Mouse (Mus musculus): ENCODE measurements at regions not wholly inside any gene's neighbourhood (a gene's known extent, or its start where the extent isn't known, plus 50 kb on each side); places are given as distances from the start of the nearest gene placed in this dataset.

DNA sequence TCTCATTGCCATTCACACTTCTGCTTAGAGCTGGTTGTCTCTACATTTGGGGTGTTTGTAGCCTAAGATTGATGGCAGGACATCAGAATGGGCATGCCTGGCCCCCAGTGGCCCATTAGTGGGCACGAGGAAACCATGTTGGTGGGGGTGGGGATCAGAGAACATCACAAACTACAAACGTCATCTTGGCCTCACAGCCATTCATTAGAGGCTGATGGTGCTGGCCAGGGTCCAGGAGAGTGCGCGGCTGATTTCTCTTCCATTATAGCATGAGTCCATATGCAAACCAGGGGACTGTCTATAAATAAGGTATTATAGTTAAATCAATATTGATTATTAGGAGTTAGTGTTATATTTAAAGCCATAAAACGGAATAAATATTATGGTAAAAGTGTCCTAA is 67.9 kb downstream of the 3100002H09Rik start:
- H3K9ac ChIP-seq (replicated peaks; ENCODE audit: low read depth, low read length), result no peak overlapping the region
- H3K27me3 ChIP-seq (ENCODE audit: control insufficient read depth, insufficient read depth, low read length), result no peaks in the 10 kb centered on the region
- H3K27ac ChIP-seq (ENCODE audit: low read length), result no peak overlapping the region
- no peak for ATAC-seq (ENCODE audit: insufficient number of reproducible peaks, insufficient read depth, low FRiP score, low read depth)
- WGBS, result 61% methylated on average over 5 of the region's 5 CpGs
- H3K4me3 ChIP-seq (ENCODE audit: low read depth, low read length), result no peak overlapping the region
- no peaks in the 10 kb centered on the region for H3K9me3 ChIP-seq (ENCODE audit: control insufficient read depth, low read depth, low read length)
- H3K4me1 ChIP-seq (ENCODE audit: control insufficient read depth, insufficient read depth, low read length), result no peaks in the 10 kb centered on the region
- no peak overlapping the region for H3K4me2 ChIP-seq (replicated peaks; ENCODE audit: low read depth, low read length)
- H3K36me3 ChIP-seq (ENCODE audit: control insufficient read depth, insufficient read depth, low read length), result no peaks in the 10 kb centered on the region

DNA sequence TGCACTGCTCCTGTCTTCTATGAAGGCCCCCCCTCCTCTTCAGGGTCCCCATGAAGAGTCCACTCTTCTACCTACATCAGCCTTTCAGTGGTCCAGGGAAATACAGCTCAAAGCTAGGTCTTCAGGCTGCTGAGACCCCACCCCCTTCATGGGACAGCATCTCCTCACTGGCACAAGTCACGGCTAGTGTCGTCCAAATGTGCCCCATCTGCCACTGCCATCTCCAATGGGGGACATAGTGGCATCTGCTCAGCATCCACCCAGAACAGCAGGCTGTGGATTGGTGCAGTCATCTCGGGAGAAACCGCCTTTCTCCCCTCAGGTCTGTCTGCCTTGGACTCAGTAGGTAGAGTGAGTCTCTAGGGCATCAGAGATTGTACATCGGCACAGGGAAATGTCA is 72.1 kb downstream of the 3100002H09Rik start:
- H3K36me3 ChIP-seq (ENCODE audit: control insufficient read depth, insufficient read depth, low read length), result no peaks in the 10 kb centered on the region
- H3K9me3 ChIP-seq (ENCODE audit: control insufficient read depth, low read depth, low read length), result no peaks in the 10 kb centered on the region
- H3K4me3 ChIP-seq (ENCODE audit: low read depth, low read length), result no peak overlapping the region
- no peak for ATAC-seq (ENCODE audit: insufficient number of reproducible peaks, insufficient read depth, low FRiP score, low read depth)
- no peak overlapping the region for H3K27ac ChIP-seq (ENCODE audit: low read length)
- no peak overlapping the region for H3K4me2 ChIP-seq (replicated peaks; ENCODE audit: low read depth, low read length)
- no peaks in the 10 kb centered on the region for H3K4me1 ChIP-seq (ENCODE audit: control insufficient read depth, insufficient read depth, low read length)
- H3K27me3 ChIP-seq (ENCODE audit: control insufficient read depth, insufficient read depth, low read length), result no peaks in the 10 kb centered on the region
- no peak overlapping the region for H3K9ac ChIP-seq (replicated peaks; ENCODE audit: low read depth, low read length)
- WGBS, result 86% methylated on average over 5 of the region's 5 CpGs

DNA sequence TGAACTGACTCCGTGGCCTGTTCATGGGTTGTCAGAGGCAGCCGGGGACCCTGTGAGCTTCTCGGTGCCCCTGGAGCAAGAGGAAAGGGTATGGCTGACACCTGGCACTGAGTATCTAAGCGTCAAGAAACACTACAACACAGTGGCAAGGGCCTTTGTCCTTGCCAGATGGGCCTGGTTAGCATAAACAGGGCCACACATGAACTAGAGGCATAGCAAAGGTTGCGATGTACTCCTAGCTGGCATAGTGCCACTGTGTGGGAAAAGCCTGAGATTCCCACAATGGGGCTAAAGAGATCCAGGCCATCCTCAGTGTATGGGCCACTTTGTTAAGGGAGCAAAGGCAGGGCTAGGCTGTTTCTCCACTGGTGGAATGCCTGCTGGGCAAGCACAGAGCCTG is 72.9 kb downstream of the 3100002H09Rik start:
- H3K4me3 ChIP-seq (ENCODE audit: low read depth, low read length), result no peak overlapping the region
- H3K36me3 ChIP-seq (ENCODE audit: control insufficient read depth, insufficient read depth, low read length), result no peaks in the 10 kb centered on the region
- H3K4me1 ChIP-seq (ENCODE audit: control insufficient read depth, insufficient read depth, low read length), result no peaks in the 10 kb centered on the region
- no peaks in the 10 kb centered on the region for H3K9me3 ChIP-seq (ENCODE audit: control insufficient read depth, low read depth, low read length)
- no peak overlapping the region for H3K4me2 ChIP-seq (replicated peaks; ENCODE audit: low read depth, low read length)
- ATAC-seq (ENCODE audit: insufficient number of reproducible peaks, insufficient read depth, low FRiP score, low read depth), result no peak
- no peak overlapping the region for H3K27ac ChIP-seq (ENCODE audit: low read length)
- no peaks in the 10 kb centered on the region for H3K27me3 ChIP-seq (ENCODE audit: control insufficient read depth, insufficient read depth, low read length)
- no peak overlapping the region for H3K9ac ChIP-seq (replicated peaks; ENCODE audit: low read depth, low read length)
- WGBS, result 80% methylated on average over 5 of the region's 5 CpGs

DNA sequence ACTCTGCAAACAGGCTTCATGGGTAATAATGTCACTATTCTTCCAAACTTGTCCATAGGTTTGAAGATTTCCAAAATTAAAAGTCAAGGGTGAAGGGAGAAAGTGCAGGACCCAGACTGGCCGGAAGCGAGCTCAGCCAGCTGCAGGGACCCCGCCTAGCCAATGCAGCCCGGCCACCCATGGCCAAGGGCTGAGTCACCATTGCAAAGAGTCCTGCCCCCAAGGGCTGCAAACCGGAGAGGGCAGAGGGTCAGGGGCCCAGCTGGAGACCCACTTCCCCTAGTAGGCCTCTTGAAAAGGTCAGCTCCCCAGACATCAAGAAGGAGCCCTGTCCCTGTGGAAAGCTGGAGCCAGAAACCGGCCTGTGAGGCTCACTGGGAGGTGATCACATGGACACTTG is 77.0 kb downstream of the 3100002H09Rik start:
- WGBS, result 65% methylated on average over 6 of the region's 6 CpGs
- H3K9ac ChIP-seq (replicated peaks; ENCODE audit: low read depth, low read length), result no peak overlapping the region
- no peak for ATAC-seq (ENCODE audit: insufficient number of reproducible peaks, insufficient read depth, low FRiP score, low read depth)
- no peak overlapping the region for H3K4me2 ChIP-seq (replicated peaks; ENCODE audit: low read depth, low read length)
- no peaks in the 10 kb centered on the region for H3K36me3 ChIP-seq (ENCODE audit: control insufficient read depth, insufficient read depth, low read length)
- no peak overlapping the region for H3K27ac ChIP-seq (ENCODE audit: low read length)
- H3K4me1 ChIP-seq (ENCODE audit: control insufficient read depth, insufficient read depth, low read length), result no peaks in the 10 kb centered on the region
- H3K4me3 ChIP-seq (ENCODE audit: low read depth, low read length), result no peak overlapping the region
- no peaks in the 10 kb centered on the region for H3K9me3 ChIP-seq (ENCODE audit: control insufficient read depth, low read depth, low read length)
- no peaks in the 10 kb centered on the region for H3K27me3 ChIP-seq (ENCODE audit: control insufficient read depth, insufficient read depth, low read length)

DNA sequence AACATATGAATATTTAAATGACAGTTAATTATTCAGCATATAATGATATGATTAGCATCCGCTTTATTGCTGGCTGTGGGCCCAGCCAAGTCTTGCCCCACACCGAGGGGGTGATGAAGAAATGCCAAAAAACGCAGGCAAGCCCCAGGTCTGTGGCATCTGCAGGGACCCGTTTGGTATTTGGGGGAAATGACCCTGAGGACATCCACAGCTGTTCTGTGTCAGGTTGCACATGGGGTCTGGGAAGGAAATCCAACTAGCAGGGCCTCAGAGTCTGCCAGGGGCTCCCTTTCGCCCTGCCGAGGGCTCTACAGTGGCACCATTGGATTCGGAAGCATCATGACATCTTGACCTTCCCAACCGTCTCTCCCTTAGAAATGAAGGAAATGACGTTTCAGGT is 80.0 kb downstream of the 3100002H09Rik start:
- 69% methylated on average over 9 of the region's 9 CpGs for WGBS
- Histone ChIP-seq H3K27me3 (ENCODE audit: control insufficient read depth, insufficient read depth, low read length) (no peaks in the 10 kb centered on the region), H3K9me3 (ENCODE audit: control insufficient read depth, low read depth, low read length) (no peaks in the 10 kb centered on the region), H3K4me3 (ENCODE audit: low read depth, low read length) (no peak overlapping the region), H3K4me1 (ENCODE audit: control insufficient read depth, insufficient read depth, low read length) (peaks cover 12% of the 10 kb centered on the region; the same call in 1 of the 2 replicates), H3K4me2 (replicated peaks; ENCODE audit: low read depth, low read length) (no peak overlapping the region), H3K36me3 (ENCODE audit: control insufficient read depth, insufficient read depth, low read length) (no peaks in the 10 kb centered on the region), H3K9ac (replicated peaks; ENCODE audit: low read depth, low read length) (no peak overlapping the region), H3K27ac (ENCODE audit: low read length) (no peak overlapping the region)
- ATAC-seq (ENCODE audit: insufficient number of reproducible peaks, insufficient read depth, low FRiP score, low read depth), result no peak

DNA sequence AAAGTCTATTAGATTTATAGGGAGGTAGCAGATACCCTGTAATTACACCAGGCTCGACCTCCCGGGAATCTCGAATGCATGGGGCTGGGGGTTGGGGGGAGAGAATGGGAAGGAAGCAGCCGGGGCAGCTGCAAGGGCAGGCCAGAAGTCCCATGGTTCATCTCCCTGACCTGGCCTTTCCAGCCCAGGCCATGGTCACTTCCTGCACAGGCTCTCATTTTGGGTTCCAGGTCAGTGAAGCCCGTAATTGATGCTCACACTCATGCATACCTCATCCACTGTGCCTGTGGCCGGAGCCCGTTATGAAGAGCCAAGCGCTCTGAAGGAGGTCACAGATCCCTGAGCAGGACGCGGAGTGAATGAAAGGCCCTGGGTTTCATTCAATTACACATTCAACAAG is 83.8 kb downstream of the 3100002H09Rik start:
- no peaks in the 10 kb centered on the region for H3K9me3 ChIP-seq (ENCODE audit: control insufficient read depth, low read depth, low read length)
- no peak overlapping the region for H3K27ac ChIP-seq (ENCODE audit: low read length)
- H3K9ac ChIP-seq (replicated peaks; ENCODE audit: low read depth, low read length), result no peak overlapping the region
- H3K27me3 ChIP-seq (ENCODE audit: control insufficient read depth, insufficient read depth, low read length), result 0 out of 2 replicates have a peak, but pooled peaks cover 3% of the 10 kb centered on the region
- H3K4me1 ChIP-seq (ENCODE audit: control insufficient read depth, insufficient read depth, low read length), result peaks cover 12% of the 10 kb centered on the region
- H3K36me3 ChIP-seq (ENCODE audit: control insufficient read depth, insufficient read depth, low read length), result no peaks in the 10 kb centered on the region
- H3K4me2 ChIP-seq (replicated peaks; ENCODE audit: low read depth, low read length), result no peak overlapping the region
- ATAC-seq (ENCODE audit: insufficient number of reproducible peaks, insufficient read depth, low FRiP score, low read depth), result no peak
- H3K4me3 ChIP-seq (ENCODE audit: low read depth, low read length), result no peak overlapping the region
- 32% methylated on average over 10 of the region's 10 CpGs for WGBS

DNA sequence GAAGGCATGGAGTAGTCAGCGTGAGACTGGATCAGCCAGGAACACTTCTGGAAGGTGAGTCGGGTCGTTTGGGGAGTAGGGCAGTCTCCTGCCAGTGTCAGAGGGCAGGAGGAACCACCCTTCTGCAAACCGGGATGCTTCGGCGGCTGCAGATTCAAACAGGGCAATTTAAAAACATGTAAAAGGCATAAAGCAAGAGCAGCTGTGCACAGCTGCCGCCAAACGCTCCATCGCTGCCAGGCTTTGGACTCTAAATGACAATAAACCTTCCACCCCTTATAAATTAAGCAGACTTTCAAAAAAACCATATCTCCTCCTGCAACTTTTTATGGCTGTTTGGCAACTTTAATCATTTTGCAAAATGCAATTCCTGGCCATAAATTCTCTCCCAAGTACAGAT is 84.2 kb downstream of the 3100002H09Rik start:
- Histone ChIP-seq H3K4me1 (ENCODE audit: control insufficient read depth, insufficient read depth, low read length) (peaks cover 12% of the 10 kb centered on the region), H3K4me3 (ENCODE audit: low read depth, low read length) (no peak overlapping the region), H3K27me3 (ENCODE audit: control insufficient read depth, insufficient read depth, low read length) (0 out of 2 replicates have a peak, but pooled peaks cover 3% of the 10 kb centered on the region), H3K9ac (replicated peaks; ENCODE audit: low read depth, low read length) (no peak overlapping the region), H3K9me3 (ENCODE audit: control insufficient read depth, low read depth, low read length) (no peaks in the 10 kb centered on the region), H3K4me2 (replicated peaks; ENCODE audit: low read depth, low read length) (no peak overlapping the region), H3K36me3 (ENCODE audit: control insufficient read depth, insufficient read depth, low read length) (no peaks in the 10 kb centered on the region), H3K27ac (ENCODE audit: low read length) (no peak overlapping the region)
- 28% methylated on average over 9 of the region's 9 CpGs for WGBS
- no peak for ATAC-seq (ENCODE audit: insufficient number of reproducible peaks, insufficient read depth, low FRiP score, low read depth)

DNA sequence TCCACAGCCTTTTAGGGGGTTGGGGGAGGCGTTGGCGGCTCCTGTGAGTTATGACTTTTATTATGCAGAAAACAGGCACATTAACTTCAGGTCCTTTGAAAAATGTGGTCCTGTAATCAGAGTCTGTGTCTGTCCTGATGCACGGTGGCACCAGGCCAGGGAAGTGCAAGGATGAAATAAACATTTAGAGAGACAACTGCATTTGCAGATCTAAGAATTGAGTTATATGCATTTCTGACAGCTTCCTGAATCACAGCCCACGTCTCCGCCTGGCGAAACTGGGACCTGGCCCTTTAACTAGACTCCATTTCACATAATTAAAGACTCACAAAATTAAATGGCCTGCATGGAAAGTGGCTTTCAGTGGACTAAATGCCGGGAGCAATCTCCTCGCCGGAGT is 90.3 kb downstream of the 3100002H09Rik start:
- 25% methylated on average over 9 of the region's 9 CpGs for WGBS

DNA sequence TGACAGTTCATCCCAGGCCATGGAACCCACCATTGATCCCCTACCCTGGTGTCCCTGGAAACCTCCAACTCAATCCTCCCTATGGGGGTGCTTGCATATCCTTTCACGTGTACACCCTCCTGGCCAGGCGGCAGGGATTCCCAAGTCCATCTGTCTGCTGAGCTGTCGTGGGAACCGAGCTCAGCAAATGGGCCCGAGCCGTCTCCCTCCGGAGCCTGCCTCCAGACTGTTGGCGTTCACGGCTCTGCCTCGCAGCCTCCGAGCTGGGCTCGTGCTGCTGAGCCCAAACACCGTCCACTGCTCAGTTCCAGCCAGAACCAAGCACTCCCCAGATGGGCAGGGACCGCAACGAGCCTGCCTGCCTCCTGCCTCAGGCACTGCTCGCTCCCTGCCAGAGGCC is 98.8 kb downstream of the 3100002H09Rik start:
- no peak for ATAC-seq (ENCODE audit: insufficient number of reproducible peaks, insufficient read depth, low FRiP score, low read depth)
- WGBS, result 78% methylated on average over 16 of the region's 16 CpGs
- Histone ChIP-seq H3K9ac (replicated peaks; ENCODE audit: low read depth, low read length) (no peak overlapping the region), H3K9me3 (ENCODE audit: control insufficient read depth, low read depth, low read length) (no peaks in the 10 kb centered on the region), H3K27me3 (ENCODE audit: control insufficient read depth, insufficient read depth, low read length) (no peaks in the 10 kb centered on the region), H3K36me3 (ENCODE audit: control insufficient read depth, insufficient read depth, low read length) (no peaks in the 10 kb centered on the region), H3K4me2 (replicated peaks; ENCODE audit: low read depth, low read length) (no peak overlapping the region), H3K4me1 (ENCODE audit: control insufficient read depth, insufficient read depth, low read length) (no peaks in the 10 kb centered on the region), H3K4me3 (ENCODE audit: low read depth, low read length) (no peak overlapping the region), H3K27ac (ENCODE audit: low read length) (no peak overlapping the region)

More for the DNA sequence above, 90.3 kb downstream of the 3100002H09Rik start:
- Histone ChIP-seq H3K27me3 (ENCODE audit: control insufficient read depth, insufficient read depth, low read length) (0 out of 2 replicates have a peak, but pooled peaks cover 3% of the 10 kb centered on the region), H3K27ac (ENCODE audit: low read length) (no peak overlapping the region), H3K36me3 (ENCODE audit: control insufficient read depth, insufficient read depth, low read length) (no peaks in the 10 kb centered on the region), H3K4me1 (ENCODE audit: control insufficient read depth, insufficient read depth, low read length) (no peaks in the 10 kb centered on the region; the same call in 1 of the 2 replicates), H3K4me3 (ENCODE audit: low read depth, low read length) (no peak overlapping the region), H3K9me3 (ENCODE audit: control insufficient read depth, low read depth, low read length) (no peaks in the 10 kb centered on the region), H3K4me2 (replicated peaks; ENCODE audit: low read depth, low read length) (no peak overlapping the region), H3K9ac (replicated peaks; ENCODE audit: low read depth, low read length) (no peak overlapping the region)
- no peak for ATAC-seq (ENCODE audit: insufficient number of reproducible peaks, insufficient read depth, low FRiP score, low read depth)

Measured in stomach, embryonic 14.5 days (tissue).